Mouse (Mus musculus) limb, embryonic 15.5 days (tissue): ENCODE measurements around the gene Tor1b. TPM values are rescaled to one million over a fixed set of nuclear protein-coding genes. Genes with fewer than 3 reads are reported as not detected.

Experiments used
- ATAC-seq: fragments of 200-750 bp; cut with Nextera tagmentation; 2 replicates; pipeline ENCODE4 v1.8.0; 2017; ENCODE audit warnings: low read depth, moderate TSS enrichment; ENCODE audit not compliant: insufficient number of reproducible peaks, low FRiP score, low TSS enrichment
- H3K27ac ChIP-seq: fragments of 300-500 bp; sonication (generic); 2 replicates; pipeline ENCODE4 v1.5.1; 2015; ENCODE audit warnings: moderate library complexity, mild to moderate bottlenecking, inconsistent platforms
- H3K27me3 ChIP-seq: fragments of 300-500 bp; sonication (generic); 2 replicates; pipeline ENCODE4 v1.6.1; 2015; ENCODE audit warnings: inconsistent platforms
- H3K36me3 ChIP-seq: fragments of 300-500 bp; sonication (generic); 2 replicates; pipeline ENCODE4 v1.6.1; 2015; ENCODE audit warnings: inconsistent platforms
- H3K4me1 ChIP-seq: fragments of 300-500 bp; sonication (generic); 2 replicates; pipeline ENCODE4 v1.6.1; 2015; ENCODE audit warnings: inconsistent platforms
- H3K4me2 ChIP-seq: fragments of 300-500 bp; sonication (generic); 2 replicates; pipeline ENCODE4 v1.6.1; 2015; ENCODE audit warnings: mild to moderate bottlenecking, inconsistent platforms
- H3K4me3 ChIP-seq: fragments of 300-500 bp; sonication (generic); 2 replicates; pipeline ENCODE4 v1.5.1; 2015; ENCODE audit warnings: mild to moderate bottlenecking, inconsistent platforms
- H3K9ac ChIP-seq: fragments of 300-500 bp; sonication (generic); 2 replicates; pipeline ENCODE4 v1.6.1; 2015; ENCODE audit warnings: inconsistent platforms
- H3K9me3 ChIP-seq: fragments of 300-500 bp; sonication (generic); 2 replicates; pipeline ENCODE4 v1.6.1; 2016; ENCODE audit warnings: inconsistent platforms
- WGBS: fragments of 180-500 bp; shearing (Covaris S2); methylation state at CpG from one replicate; pipeline ENCODE4 v1.1.7; 2015; 5-methylcytosine and 5-hydroxymethylcytosine counted together
- polyA plus RNA-seq: library from polyadenylated mRNA; unstranded; fragments of >200 nt; fragmentation: Nextera tagmentation; extraction: Ambion mirVana; gene quantifications from 2 replicates; pipeline ENCODE4 v1.2.1, GENCODE M21; 2015

Tor1b gene
- polyA plus RNA-seq, 1 experiment from 2014 or later: 38.5 TPM

GRCm38 (mm10) chr2:30998443-30999260, 45.9 kb downstream of the Tor1b start:
- Histone ChIP-seq H3K4me3 (no peak overlapping the region), H3K36me3 (peaks cover 26% of the 10 kb centered on the region), H3K4me1 (0 out of 2 replicates have a peak, but pooled peaks cover 2% of the 10 kb centered on the region), H3K9me3 (no peaks in the 10 kb centered on the region), H3K9ac (no peak overlapping the region), H3K27me3 (no peaks in the 10 kb centered on the region), H3K4me2 (no peak overlapping the region), H3K27ac (no peak overlapping the region)
- ATAC-seq: no peak
- WGBS: 49% methylated on average over 8 of the region's 8 CpGs

DNA sequence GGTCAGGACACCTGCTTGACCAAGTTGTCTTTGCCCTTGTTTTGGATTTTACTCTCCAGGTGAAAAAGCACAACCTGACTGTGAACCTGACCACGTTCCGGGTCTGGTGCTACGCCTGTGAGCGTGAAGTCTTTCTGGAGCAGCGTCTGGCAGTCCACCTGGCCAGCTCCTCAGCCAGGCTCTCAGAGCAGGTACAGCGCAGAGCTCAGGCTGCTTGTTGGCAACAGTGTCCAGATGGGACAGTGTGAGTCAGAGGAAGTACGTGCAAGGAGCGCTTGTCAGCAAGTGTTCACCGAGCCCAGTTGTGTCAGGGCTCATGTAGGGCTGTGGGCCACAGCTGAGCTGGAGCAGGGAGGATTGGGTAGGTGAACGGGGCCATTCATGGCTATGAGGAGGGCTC, 50.1 kb downstream of the Tor1b start:
- Histone ChIP-seq H3K4me3 (no peak overlapping the region), H3K4me2 (no peak overlapping the region), H3K27ac (no peak overlapping the region), H3K36me3 (peaks cover 55% of the 10 kb centered on the region), H3K9ac (no peak overlapping the region), H3K27me3 (no peaks in the 10 kb centered on the region), H3K9me3 (no peaks in the 10 kb centered on the region), H3K4me1 (peaks cover 7% of the 10 kb centered on the region; the same call in 1 of the 2 replicates)
- ATAC-seq: no peak
- WGBS: 91% methylated on average over 10 of the region's 10 CpGs

- H3K4me2 ChIP-seq: no peak overlapping the region
- 0 out of 2 replicates have a peak overlapping the region, but pooled peaks have one; percentile 7 for H3K27ac ChIP-seq
- no peaks in the 10 kb centered on the region for H3K27me3 ChIP-seq
- H3K4me3 ChIP-seq: no peak overlapping the region
- peaks cover 59% of the 10 kb centered on the region for H3K36me3 ChIP-seq
- no peaks in the 10 kb centered on the region for H3K9me3 ChIP-seq
- ATAC-seq: no peak
- H3K4me1 ChIP-seq: peaks cover 7% of the 10 kb centered on the region; the same call in 1 of the 2 replicates
- H3K9ac ChIP-seq: no peak overlapping the region
- 68% methylated on average over 2 of the region's 2 CpGs for WGBS
Measured at GRCm38 (mm10) chr2:31005453-31005852, 52.7 kb downstream of the Tor1b start.

- no peaks in the 10 kb centered on the region for H3K27me3 ChIP-seq
- peaks cover 7% of the 10 kb centered on the region; the same call in 1 of the 2 replicates for H3K4me1 ChIP-seq
- ATAC-seq: no peak
- H3K27ac ChIP-seq: no peak overlapping the region
- H3K9me3 ChIP-seq: no peaks in the 10 kb centered on the region
- no peak overlapping the region for H3K4me3 ChIP-seq
- no peak overlapping the region for H3K9ac ChIP-seq
- WGBS: 75% methylated on average over 5 of the region's 5 CpGs
- H3K36me3 ChIP-seq: peaks cover 68% of the 10 kb centered on the region
- no peak overlapping the region for H3K4me2 ChIP-seq
Measured at GRCm38 (mm10) chr2:31006434-31006833, 53.7 kb downstream of the Tor1b start.

GRCm38 (mm10) chr2:31007208-31007607, 54.4 kb downstream of the Tor1b start:
- H3K9ac ChIP-seq: no peak overlapping the region
- ATAC-seq: no peak
- no peak overlapping the region for H3K4me2 ChIP-seq
- no peak overlapping the region for H3K4me3 ChIP-seq
- peaks cover 68% of the 10 kb centered on the region for H3K36me3 ChIP-seq
- H3K4me1 ChIP-seq: peaks cover 7% of the 10 kb centered on the region; the same call in 1 of the 2 replicates
- no peaks in the 10 kb centered on the region for H3K9me3 ChIP-seq
- no peak overlapping the region for H3K27ac ChIP-seq
- WGBS: 91% methylated on average over 5 of the region's 5 CpGs
- no peaks in the 10 kb centered on the region for H3K27me3 ChIP-seq

Other genes with a start within 250 kb of the Tor1b start
- 2.4 and 3.1 TPM in 2 replicates for gene 1700001O22Rik, start 149.3 kb upstream of the Tor1b start, polyA plus RNA-seq
- 86.3 and 89.5 TPM in 2 replicates for gene Ntmt1, start 145.1 kb upstream of the Tor1b start, polyA plus RNA-seq
- gene Asb6, start 122.6 kb upstream of the Tor1b start, polyA plus RNA-seq: 32.8 and 34.4 TPM in 2 replicates
- gene Prrx2, start 118.0 kb upstream of the Tor1b start, polyA plus RNA-seq: 47.6 and 65.0 TPM in 2 replicates
- 27.6 and 35.3 TPM in 2 replicates for gene Ptges, start 23.1 kb upstream of the Tor1b start, polyA plus RNA-seq
- 78.6 and 81.4 TPM in 2 replicates for gene Tor1a, start 15.0 kb downstream of the Tor1b start, polyA plus RNA-seq
- gene BC005624, start 29.2 kb downstream of the Tor1b start, polyA plus RNA-seq: 53.5 and 58.2 TPM in 2 replicates
- gene Usp20, start 29.3 kb downstream of the Tor1b start, polyA plus RNA-seq: 24.0 and 31.2 TPM in 2 replicates
- gene Fnbp1, start 189.0 kb downstream of the Tor1b start, polyA plus RNA-seq: 27.1 and 27.5 TPM in 2 replicates
- gene Gpr107, start 199.4 kb downstream of the Tor1b start, polyA plus RNA-seq: 41.9 and 42.3 TPM in 2 replicates